In genomic region chr2:31749046-31749709, GRCm38 (mm10) we compare ENCODE assay signal across 8 mouse cellular contexts.
DNase-seq lines count a peak whose midpoint lies in the region; ATAC-seq and TF ChIP-seq lines count a peak whose summit lies in the region.

No protein-coding gene starts in this region.

- peak overlapping the region; percentile 46 for H3K4me2 ChIP-seq in kidney, embryonic 14.5 days (replicated peaks; ENCODE audit: low read depth, low read length)
- peak overlapping the region; percentile 58 for H3K4me2 ChIP-seq in heart, embryonic 12.5 days
- peak overlapping the region; percentile 55 for H3K4me2 ChIP-seq in limb, embryonic 14.5 days (replicated peaks; ENCODE audit: low read depth, low read length, severe bottlenecking)

- no peak for DNase-seq in kidney, adult 18-20 months
- DNase-seq in adipocyte (ENCODE audit: low spot score): peak; percentile 69
- DNase-seq in limb, embryonic 14.5 days (ENCODE audit: low spot score): peak; percentile 88
- peak; percentile 76 for DNase-seq in yolk sac, embryonic 10.5 days (ENCODE audit: low spot score)
- no peak for DNase-seq in thymus, postnatal 4 days

- peaks cover 61% of the 10 kb centered on the region for H3K4me1 ChIP-seq in kidney, embryonic 14.5 days (ENCODE audit: control insufficient read depth, insufficient read depth, low read length)
- peaks cover 69% of the 10 kb centered on the region for H3K4me1 ChIP-seq in heart, embryonic 12.5 days (replicated peaks)
- H3K4me1 ChIP-seq in limb, embryonic 14.5 days (ENCODE audit: control insufficient read depth, insufficient read depth, low read length): peaks cover 25% of the 10 kb centered on the region

- H3K27me3 ChIP-seq in kidney, embryonic 14.5 days (ENCODE audit: control insufficient read depth, insufficient read depth, low read length): no peaks in the 10 kb centered on the region
- H3K27me3 ChIP-seq in heart, embryonic 12.5 days (replicated peaks): no peaks in the 10 kb centered on the region
- H3K27me3 ChIP-seq in limb, embryonic 14.5 days (ENCODE audit: control insufficient read depth, insufficient read depth, low read length): no peaks in the 10 kb centered on the region

- peaks cover 4% of the 10 kb centered on the region; the same call in 1 of the 2 replicates for H3K9me3 ChIP-seq in kidney, embryonic 14.5 days (ENCODE audit: control insufficient read depth, low read length)
- no peaks in the 10 kb centered on the region for H3K9me3 ChIP-seq in heart, embryonic 12.5 days (replicated peaks)
- H3K9me3 ChIP-seq in limb, embryonic 14.5 days (ENCODE audit: control insufficient read depth, low read length): no peaks in the 10 kb centered on the region

- 9% methylated on average over 10 of the region's 10 CpGs for WGBS in kidney, embryonic 14.5 days
- WGBS in heart, embryonic 12.5 days: 15% methylated on average over 10 of the region's 10 CpGs
- 3% methylated on average over 10 of the region's 10 CpGs for WGBS in limb, embryonic 14.5 days

- H3K9ac ChIP-seq in kidney, embryonic 14.5 days (ENCODE audit: low read depth, low read length): peak overlapping the region; percentile 48
- peak overlapping the region; percentile 39; the same call in 1 of the 2 replicates for H3K9ac ChIP-seq in heart, embryonic 12.5 days
- peak overlapping the region; percentile 50 for H3K9ac ChIP-seq in limb, embryonic 14.5 days (ENCODE audit: low read depth, low read length, severe bottlenecking)

- H3K4me3 ChIP-seq in kidney, embryonic 14.5 days (ENCODE audit: low read length): peak overlapping the region; percentile 22; the same call in 1 of the 2 replicates
- H3K4me3 ChIP-seq in heart, embryonic 12.5 days: peak overlapping the region; percentile 8; the same call in 1 of the 2 replicates
- peak overlapping the region; percentile 22 for H3K4me3 ChIP-seq in limb, embryonic 14.5 days (replicated peaks; ENCODE audit: low read length)

- TF ChIP-seq POLR2A in limb, embryonic 14.5 days (IDR thresholded peaks at IDR 0.05; ENCODE audit: borderline replicate concordance, extremely low read depth, insufficient read depth, insufficient read length): no peak

- H3K36me3 ChIP-seq in kidney, embryonic 14.5 days (ENCODE audit: control insufficient read depth, insufficient read depth, low read length): no peaks in the 10 kb centered on the region
- peaks cover 4% of the 10 kb centered on the region; the same call in 1 of the 2 replicates for H3K36me3 ChIP-seq in heart, embryonic 12.5 days
- H3K36me3 ChIP-seq in limb, embryonic 14.5 days (ENCODE audit: control insufficient read depth, insufficient read depth, low read length): no peaks in the 10 kb centered on the region

- peak overlapping the region; percentile 95 for H3K27ac ChIP-seq in kidney, embryonic 14.5 days (ENCODE audit: low read depth, low read length)
- H3K27ac ChIP-seq in heart, embryonic 12.5 days (ENCODE audit: poor library complexity, severe bottlenecking): peak overlapping the region; percentile 75
- H3K27ac ChIP-seq in limb, embryonic 14.5 days (replicated peaks; ENCODE audit: low read depth, low read length): peak overlapping the region; percentile 94

- peak; percentile 97 for ATAC-seq in kidney, embryonic 14.5 days (ENCODE audit: low FRiP score, low TSS enrichment)
- peak; percentile 79 for ATAC-seq in heart, embryonic 12.5 days (ENCODE audit: insufficient number of reproducible peaks, low FRiP score)
- peak; percentile 95 for ATAC-seq in limb, embryonic 14.5 days (ENCODE audit: low FRiP score, low read depth)
- no peak for ATAC-seq in monocyte, adult 5-6 weeks (replicated peaks; ENCODE audit: insufficient number of reproducible peaks, low FRiP score, low TSS enrichment, poor library complexity, severe bottlenecking)

Comparison
In these comparisons a context has a peak if more than half of its experiments do, and no peak if none do; other contexts are left out.
1. DNase-seq: peak in adipocyte (single experiment), limb, embryonic 14.5 days (single experiment) and yolk sac, embryonic 10.5 days (single experiment); none in kidney, adult 18-20 months (single experiment) and thymus, postnatal 4 days (single experiment).
2. Peak in every context shown above with its lines, with median percentiles within 50 percentile points of each other: H3K27ac ChIP-seq, H3K4me2 ChIP-seq, H3K4me3 ChIP-seq and H3K9ac ChIP-seq.